Mouse (Mus musculus): ENCODE results near the gene Hykk. TPM values are rescaled to one million over a fixed set of nuclear protein-coding genes. Genes with fewer than 3 reads are reported as not detected.

Gene Hykk
- polyA plus RNA-seq, 1 experiment, result 0.34 TPM

GRCm38 (mm10) chr9:54969972-54970637 is 53.0 kb downstream of the Hykk start:
- Histone ChIP-seq H3K4me3 (ENCODE audit: extremely low read depth, insufficient read depth, insufficient read length) (no peak overlapping the region), H3K27ac (ENCODE audit: insufficient read depth, low read length) (no peak overlapping the region), H3K27me3 (ENCODE audit: control insufficient read depth, insufficient read depth, low read length) (no peaks in the 10 kb centered on the region; the same call in 1 of the 2 replicates), H3K36me3 (ENCODE audit: control insufficient read depth, insufficient read depth, low read length) (no peaks in the 10 kb centered on the region), H3K4me1 (ENCODE audit: control insufficient read depth, insufficient read depth, insufficient read length) (no peaks in the 10 kb centered on the region)
- no peak for DNase-seq (ENCODE audit: low read depth in 1 of 2, low spot score in 2 of 2)
- 50% methylated on average over 8 of the region's 8 CpGs for WGBS
- TF ChIP-seq POLR2A (IDR thresholded peaks at IDR 0.05; ENCODE audit: low read depth, low read length) (no peak), CTCF (IDR thresholded peaks at IDR 0.05; ENCODE audit: extremely low read depth, insufficient read depth, insufficient read length, insufficient replicate concordance) (no peak)

- peak within 1 kb of the TSS; percentile 54; the same call in 1 of the 2 replicates for H3K4me3 ChIP-seq (ENCODE audit: extremely low read depth, insufficient read depth, insufficient read length)
- peaks cover 14% of the 10 kb centered on the region for H3K27me3 ChIP-seq (ENCODE audit: control insufficient read depth, insufficient read depth, low read length)
- no peak within 1 kb of the TSS for H3K27ac ChIP-seq (ENCODE audit: insufficient read depth, low read length)
- peaks cover 3% of the 10 kb centered on the region; the same call in 1 of the 2 replicates for H3K4me1 ChIP-seq (ENCODE audit: control insufficient read depth, insufficient read depth, insufficient read length)
- 80% methylated on average over 8 of the region's 8 CpGs for WGBS
- H3K36me3 ChIP-seq (ENCODE audit: control insufficient read depth, insufficient read depth, low read length), result no peaks in the 10 kb centered on the region
- no peak for TF ChIP-seq POLR2A (IDR thresholded peaks at IDR 0.05; ENCODE audit: low read depth, low read length)
- no peak for TF ChIP-seq CTCF (IDR thresholded peaks at IDR 0.05; ENCODE audit: extremely low read depth, insufficient read depth, insufficient read length, insufficient replicate concordance)
- no peak for DNase-seq (ENCODE audit: low read depth in 1 of 2, low spot score in 2 of 2)
Measured at GRCm38 (mm10) chr9:54980674-54981073, 63.6 kb downstream of the Hykk start, which contains the start of gene Chrna5. TSS of gene Chrna5 (plus strand) at chr9:54980880.

GRCm38 (mm10) chr9:54981291-54982191 is 64.5 kb downstream of the Hykk start:
- Histone ChIP-seq H3K36me3 (ENCODE audit: control insufficient read depth, insufficient read depth, low read length) (no peaks in the 10 kb centered on the region), H3K4me3 (ENCODE audit: extremely low read depth, insufficient read depth, insufficient read length) (peak overlapping the region; percentile 54; the same call in 1 of the 2 replicates), H3K27ac (ENCODE audit: insufficient read depth, low read length) (no peak overlapping the region), H3K27me3 (ENCODE audit: control insufficient read depth, insufficient read depth, low read length) (peaks cover 14% of the 10 kb centered on the region), H3K4me1 (ENCODE audit: control insufficient read depth, insufficient read depth, insufficient read length) (peaks cover 3% of the 10 kb centered on the region; the same call in 1 of the 2 replicates)
- TF ChIP-seq POLR2A (IDR thresholded peaks at IDR 0.05; ENCODE audit: low read depth, low read length) (no peak), CTCF (IDR thresholded peaks at IDR 0.05; ENCODE audit: extremely low read depth, insufficient read depth, insufficient read length, insufficient replicate concordance) (no peak)
- 2% methylated on average over 84 of the region's 85 CpGs for WGBS
- DNase-seq (ENCODE audit: low read depth in 1 of 2, low spot score in 2 of 2), result no peak

- H3K27me3 ChIP-seq (ENCODE audit: control insufficient read depth, insufficient read depth, low read length), result peaks cover 14% of the 10 kb centered on the region
- H3K4me3 ChIP-seq (ENCODE audit: extremely low read depth, insufficient read depth, insufficient read length), result no peak overlapping the region
- TF ChIP-seq POLR2A (IDR thresholded peaks at IDR 0.05; ENCODE audit: low read depth, low read length) (no peak), CTCF (IDR thresholded peaks at IDR 0.05; ENCODE audit: extremely low read depth, insufficient read depth, insufficient read length, insufficient replicate concordance) (no peak)
- H3K4me1 ChIP-seq (ENCODE audit: control insufficient read depth, insufficient read depth, insufficient read length), result peaks cover 3% of the 10 kb centered on the region; the same call in 1 of the 2 replicates
- H3K27ac ChIP-seq (ENCODE audit: insufficient read depth, low read length), result no peak overlapping the region
- WGBS, result 26% methylated on average over 7 of the region's 7 CpGs
- DNase-seq (ENCODE audit: low read depth in 1 of 2, low spot score in 2 of 2), result no peak
- H3K36me3 ChIP-seq (ENCODE audit: control insufficient read depth, insufficient read depth, low read length), result no peaks in the 10 kb centered on the region
Measured at GRCm38 (mm10) chr9:54982401-54982800, 65.3 kb downstream of the Hykk start.

GRCm38 (mm10) chr9:54990362-54990761 is 73.3 kb downstream of the Hykk start:
- Histone ChIP-seq H3K36me3 (ENCODE audit: control insufficient read depth, insufficient read depth, low read length) (no peaks in the 10 kb centered on the region), H3K4me3 (ENCODE audit: extremely low read depth, insufficient read depth, insufficient read length) (no peak overlapping the region), H3K27ac (ENCODE audit: insufficient read depth, low read length) (no peak overlapping the region), H3K4me1 (ENCODE audit: control insufficient read depth, insufficient read depth, insufficient read length) (no peaks in the 10 kb centered on the region), H3K27me3 (ENCODE audit: control insufficient read depth, insufficient read depth, low read length) (0 out of 2 replicates have a peak, but pooled peaks cover 2% of the 10 kb centered on the region)
- no peak for DNase-seq (ENCODE audit: low read depth in 1 of 2, low spot score in 2 of 2)
- no peak for TF ChIP-seq CTCF (IDR thresholded peaks at IDR 0.05; ENCODE audit: extremely low read depth, insufficient read depth, insufficient read length, insufficient replicate concordance)
- TF ChIP-seq POLR2A (IDR thresholded peaks at IDR 0.05; ENCODE audit: low read depth, low read length), result no peak
- WGBS, result 75% methylated on average over 3 of the region's 3 CpGs

- TF ChIP-seq POLR2A (IDR thresholded peaks at IDR 0.05; ENCODE audit: low read depth, low read length), result no peak
- no peak for TF ChIP-seq CTCF (IDR thresholded peaks at IDR 0.05; ENCODE audit: extremely low read depth, insufficient read depth, insufficient read length, insufficient replicate concordance)
- no peaks in the 10 kb centered on the region for H3K36me3 ChIP-seq (ENCODE audit: control insufficient read depth, insufficient read depth, low read length)
- 56% methylated on average over 3 of the region's 3 CpGs for WGBS
- no peak for DNase-seq (ENCODE audit: low read depth in 1 of 2, low spot score in 2 of 2)
- H3K27me3 ChIP-seq (ENCODE audit: control insufficient read depth, insufficient read depth, low read length), result 0 out of 2 replicates have a peak, but pooled peaks cover 2% of the 10 kb centered on the region
- H3K4me3 ChIP-seq (ENCODE audit: extremely low read depth, insufficient read depth, insufficient read length), result no peak overlapping the region
- H3K4me1 ChIP-seq (ENCODE audit: control insufficient read depth, insufficient read depth, insufficient read length), result no peaks in the 10 kb centered on the region
- H3K27ac ChIP-seq (ENCODE audit: insufficient read depth, low read length), result no peak overlapping the region
Measured at GRCm38 (mm10) chr9:54994381-54994780, 77.3 kb downstream of the Hykk start.
